Mouse (Mus musculus) olfactory bulb, adult 2 months (tissue): ENCODE measurements around the gene Tmem106a. TPM values are rescaled to one million over a fixed set of nuclear protein-coding genes. Genes with fewer than 3 reads are reported as not detected.
"Not testable (repeated sequence)": the region's sequence is repeated elsewhere in the genome, so short reads cannot be mapped to it uniquely, and the experiment has no call there.

ENCODE experiments used
- H3K27ac ChIP-seq: fragments of 200-500 bp; 2 replicates; pipeline ENCODE4 v1.5.1; 2012; ENCODE audit warnings: low read depth, low read length; ENCODE audit not compliant: insufficient read depth
- H3K4me1 ChIP-seq: fragments of 200-500 bp; 2 replicates; pipeline ENCODE4 v1.6.1; 2012; ENCODE audit warnings: low read length; ENCODE audit not compliant: control insufficient read depth, insufficient read depth
- H3K4me3 ChIP-seq: fragments of 200-500 bp; 2 replicates; pipeline ENCODE4 v1.5.1; 2012; ENCODE audit warnings: mild to moderate bottlenecking, low read depth, low read length, moderate library complexity; ENCODE audit not compliant: insufficient read depth
- CTCF ChIP-seq: fragments of 200-500 bp; IDR thresholded peaks from 2 replicates; pipeline ENCODE4 v1.5.1; 2012; ENCODE audit warnings: low read depth, mild to moderate bottlenecking, low read length, moderate library complexity; ENCODE audit not compliant: insufficient read depth
- POLR2A ChIP-seq: fragments of 200-500 bp; IDR thresholded peaks from 2 replicates; pipeline ENCODE4 v1.6.1; 2012; ENCODE audit warnings: mild to moderate bottlenecking, low read depth, low read length, moderate library complexity; ENCODE audit not compliant: insufficient read depth
- WGBS: fragments of 180-500 bp; shearing (Covaris S2); methylation state at CpG from one replicate; pipeline ENCODE4 v1.1.7; 2018; 5-methylcytosine and 5-hydroxymethylcytosine counted together
- polyA plus RNA-seq: library from polyadenylated mRNA; stranded (reverse); fragments of >200 nt; gene quantifications from 2 replicates; pipeline ENCODE4 v1.2.4, GENCODE M21; 2012; ENCODE audit warnings: low replicate concordance; ENCODE audit not compliant: missing spikeins, insufficient read depth, insufficient read length

Tmem106a gene
- polyA plus RNA-seq, 1 experiment: not detected

GRCm38 (mm10) chr11:101627857-101628559, 46.0 kb downstream of the Tmem106a start:
- WGBS: under 1% methylated on average over 33 of the region's 33 CpGs
- peak overlapping the region; percentile 14; the same call in 1 of the 2 replicates for H3K27ac ChIP-seq
- TF ChIP-seq POLR2A (no peak), CTCF (no peak)

GRCm38 (mm10) chr11:101628733-101629417, 46.8 kb downstream of the Tmem106a start:
- not testable (repeated sequence) for H3K27ac ChIP-seq, H3K4me1 ChIP-seq, H3K4me3 ChIP-seq
- 64% methylated on average over 4 of the region's 5 CpGs for WGBS

More at GRCm38 (mm10) chr11:101627857-101628559, 46.0 kb downstream of the Tmem106a start:
- Histone ChIP-seq H3K4me3 (peak overlapping the region; percentile 66), H3K4me1 (peaks cover 6% of the 10 kb centered on the region; the same call in 1 of the 2 replicates)

GRCm38 (mm10) chr11:101635660-101636059, 53.6 kb downstream of the Tmem106a start:
- H3K4me3 ChIP-seq: no peak overlapping the region
- TF ChIP-seq POLR2A (no peak), CTCF (no peak)
- no peaks in the 10 kb centered on the region; the same call in 1 of the 2 replicates for H3K4me1 ChIP-seq
- H3K27ac ChIP-seq: no peak overlapping the region
- 89% methylated on average over 10 of the region's 10 CpGs for WGBS

GRCm38 (mm10) chr11:101639761-101640160, 57.7 kb downstream of the Tmem106a start:
- WGBS: 98% methylated on average over 4 of the region's 4 CpGs
- H3K4me1 ChIP-seq: peaks cover 2% of the 10 kb centered on the region; the same call in 1 of the 2 replicates
- H3K27ac ChIP-seq: no peak overlapping the region
- TF ChIP-seq CTCF (no peak), POLR2A (no peak)
- H3K4me3 ChIP-seq: no peak overlapping the region

GRCm38 (mm10) chr11:101640857-101641709, 59.0 kb downstream of the Tmem106a start:
- 4% methylated on average over 53 of the region's 53 CpGs for WGBS
- Histone ChIP-seq H3K4me3 (peak overlapping the region; percentile 51), H3K27ac (peak overlapping the region; percentile 91)
- H3K4me1 ChIP-seq: not testable (repeated sequence)

Other genes with a start within 250 kb of the Tmem106a start
- gene G6pc, start 214.7 kb upstream of the Tmem106a start, polyA plus RNA-seq: not detected in 2 replicates
- not detected in 2 replicates for gene Aarsd1, start 164.6 kb upstream of the Tmem106a start, polyA plus RNA-seq
- gene Gm27029, start 157.4 kb upstream of the Tmem106a start, polyA plus RNA-seq: not detected in 2 replicates
- not detected in 2 replicates for gene Rundc1, start 157.2 kb upstream of the Tmem106a start, polyA plus RNA-seq
- gene Ptges3l, start 156.9 kb upstream of the Tmem106a start, polyA plus RNA-seq: not detected in 2 replicates
- gene Rpl27, start 139.9 kb upstream of the Tmem106a start, polyA plus RNA-seq: not detected in 2 replicates
- gene Ifi35, start 133.8 kb upstream of the Tmem106a start, polyA plus RNA-seq: not detected in 2 replicates
- gene Rnd2, start 117.2 kb upstream of the Tmem106a start, polyA plus RNA-seq: 335 TPM in 1 of 2 replicates, not detected in the other
- gene Vat1, start 116.0 kb upstream of the Tmem106a start, polyA plus RNA-seq: not detected in 2 replicates
- not detected in 2 replicates for gene Brca1, start 30.3 kb upstream of the Tmem106a start, polyA plus RNA-seq
- gene Nbr1, start 30.1 kb upstream of the Tmem106a start, polyA plus RNA-seq: not detected in 2 replicates
- not detected in 2 replicates for gene Gm11634, start 17.0 kb downstream of the Tmem106a start, polyA plus RNA-seq
- gene Rdm1, start 45.0 kb downstream of the Tmem106a start, polyA plus RNA-seq: not detected in 2 replicates
- gene Arl4d, start 83.3 kb downstream of the Tmem106a start, polyA plus RNA-seq: not detected in 2 replicates
- not detected in 2 replicates for gene Dhx8, start 150.7 kb downstream of the Tmem106a start, polyA plus RNA-seq
- gene Etv4, start 203.1 kb downstream of the Tmem106a start, polyA plus RNA-seq: not detected in 2 replicates